Mouse (Mus musculus) lung, adult 18-20 months (tissue): ENCODE data around the gene Gm9508.

Experiments
- DNase-seq, 2 experiments: peaks; one replicate each; pipeline ENCODE4 v3.0.0; 2022; ENCODE audit warnings: mixed read lengths in 2 of 2

Gene Gm9508

DNA sequence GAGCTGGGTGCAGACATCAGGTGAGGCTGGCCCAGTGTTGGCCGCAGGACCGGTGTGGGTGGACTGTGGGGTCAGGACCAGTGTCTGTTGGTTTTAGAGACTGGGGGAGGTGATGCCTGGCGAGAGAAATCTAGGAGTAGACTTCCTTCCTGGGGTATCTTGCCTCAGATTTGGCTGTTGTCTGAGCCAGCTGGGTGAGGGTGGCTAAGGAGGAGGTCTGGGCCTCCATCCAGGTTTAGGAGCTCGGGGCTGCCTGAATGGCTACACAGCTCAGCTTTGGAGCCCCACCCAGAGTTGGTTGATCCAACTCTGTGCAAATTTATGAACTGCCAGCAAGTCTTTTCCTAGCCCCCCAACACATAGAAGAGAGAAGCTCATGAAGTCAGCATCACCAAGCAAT, 29.6 kb downstream of the Gm9508 start:
- no peak for DNase-seq

DNA sequence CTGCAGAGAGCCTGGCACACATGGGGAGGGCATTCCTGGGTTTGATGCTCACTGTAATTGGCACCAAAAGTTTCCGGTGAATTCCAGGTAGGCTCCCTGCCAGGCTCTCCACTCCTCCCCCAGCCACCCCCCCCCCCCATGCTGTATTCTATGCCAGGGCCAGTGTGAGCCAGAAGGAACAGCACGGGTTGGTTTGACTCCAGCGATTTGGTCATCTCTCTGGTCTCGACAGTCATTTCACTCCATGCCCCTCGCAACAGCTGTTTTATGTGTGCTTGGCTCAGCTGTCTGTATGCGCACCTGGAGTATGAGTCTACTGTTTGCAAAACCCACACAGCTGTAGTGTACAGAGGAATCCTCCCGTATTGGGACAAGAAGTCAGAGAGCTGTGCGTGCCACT, 30.7 kb downstream of the Gm9508 start:
- DNase-seq: no peak

DNA sequence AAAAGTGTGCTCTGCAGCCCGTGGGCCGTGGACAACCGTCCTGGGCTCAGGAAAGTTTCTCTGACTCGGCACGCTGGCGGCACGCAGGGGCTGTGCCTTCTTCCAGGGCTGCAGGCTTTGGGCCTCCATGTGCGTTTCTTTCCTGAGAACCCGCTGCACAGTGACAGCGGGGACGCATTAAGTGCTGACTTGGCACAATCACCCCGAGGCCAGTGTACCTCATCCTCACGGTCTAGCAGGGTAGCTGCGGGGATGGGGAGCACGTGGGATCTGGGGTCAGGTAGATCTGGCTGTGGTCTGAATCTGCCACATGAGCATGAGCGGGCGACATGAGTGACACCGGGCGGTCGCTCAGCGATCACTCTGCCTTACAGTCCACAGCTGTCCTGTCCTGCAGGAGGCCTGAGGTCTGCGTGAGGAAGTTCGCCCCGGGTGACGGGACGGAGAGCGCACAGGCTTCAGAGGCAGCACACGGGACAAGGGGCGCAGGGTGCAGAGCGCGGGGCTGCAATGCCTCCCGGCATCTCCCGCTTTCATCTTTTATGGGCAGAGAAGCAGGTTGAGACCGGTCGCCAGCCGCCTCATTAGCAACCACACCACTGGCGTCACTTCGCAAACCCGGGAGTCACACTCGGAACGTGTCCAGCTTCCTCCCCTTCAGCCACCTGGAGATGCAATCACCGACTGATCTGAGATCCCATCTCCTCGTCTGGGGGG, 32.9 kb downstream of the Gm9508 start:
- no peak for DNase-seq

DNA sequence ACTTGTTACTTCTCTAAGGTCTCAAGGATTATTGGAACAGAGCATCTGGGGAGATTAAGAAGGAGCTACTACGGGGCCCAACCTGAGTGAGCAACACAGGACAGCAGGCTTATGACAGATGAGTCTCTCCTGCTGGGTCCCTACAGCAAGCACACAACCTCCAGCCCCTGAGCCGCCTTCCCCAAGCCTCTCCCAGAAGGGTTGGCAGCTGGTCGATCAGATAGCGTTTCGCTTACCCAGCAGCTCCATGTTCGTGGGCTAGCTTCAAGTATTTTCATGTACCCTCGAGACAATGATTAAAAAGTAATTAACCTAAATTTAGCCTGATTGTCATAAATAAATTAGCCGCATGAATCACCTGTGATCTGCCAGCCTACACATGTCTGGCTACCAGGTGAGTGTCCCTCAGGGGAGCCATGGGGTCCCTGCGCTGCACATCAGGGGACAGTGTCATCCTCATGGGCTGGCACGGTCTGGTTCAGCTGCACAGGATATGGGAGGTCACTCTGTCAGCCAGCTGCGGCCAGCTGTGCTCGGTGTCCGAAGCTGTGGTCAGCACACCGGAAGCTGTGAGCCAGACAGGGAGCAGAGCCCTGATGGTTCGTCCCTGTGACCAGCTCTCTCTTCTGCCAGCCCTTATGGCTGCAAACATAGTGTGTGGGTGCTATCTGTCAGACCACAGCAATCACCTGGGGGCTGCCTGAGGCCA, 38.6 kb downstream of the Gm9508 start:
- peak; percentile 29 to 44 for DNase-seq

DNA sequence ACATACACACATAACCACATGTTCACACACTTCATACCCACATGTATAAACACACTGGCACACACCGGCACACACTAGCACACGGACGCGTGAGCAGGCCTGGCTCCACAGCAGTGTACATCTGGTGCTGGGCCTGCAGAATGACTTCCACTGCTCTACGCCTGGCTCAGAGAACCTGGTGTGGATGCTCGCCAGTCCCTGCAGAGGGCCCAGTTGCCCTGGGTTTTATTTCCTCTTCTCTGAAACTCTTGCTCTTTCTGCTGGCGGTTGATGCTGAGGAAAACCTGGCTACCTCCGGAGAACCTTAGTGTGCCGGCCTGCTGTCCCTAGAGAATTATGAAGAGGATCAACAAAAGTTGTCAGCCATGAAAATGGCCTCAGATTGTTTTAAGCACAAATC, 45.0 kb downstream of the Gm9508 start:
- DNase-seq: no peak

DNA sequence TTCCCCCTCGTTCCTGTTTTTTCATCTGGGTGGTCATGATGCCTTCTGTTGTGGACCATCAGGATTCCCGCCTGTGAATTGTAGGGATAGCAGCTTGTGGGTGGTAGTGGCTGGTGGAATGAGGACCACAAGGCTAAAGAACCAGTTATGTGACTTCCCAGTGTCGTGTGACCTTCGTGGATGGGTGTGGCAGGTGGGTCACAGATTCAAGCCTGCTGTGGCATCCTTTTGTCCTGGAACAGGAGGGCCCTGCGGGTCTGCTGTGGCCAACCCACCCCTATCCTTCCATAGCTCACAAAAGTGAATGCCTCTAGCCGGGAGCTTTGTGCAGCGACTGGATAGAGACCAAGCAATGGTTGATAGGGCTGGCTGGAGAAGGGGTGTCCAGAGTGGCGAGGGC, 49.1 kb downstream of the Gm9508 start:
- DNase-seq: no peak

DNA sequence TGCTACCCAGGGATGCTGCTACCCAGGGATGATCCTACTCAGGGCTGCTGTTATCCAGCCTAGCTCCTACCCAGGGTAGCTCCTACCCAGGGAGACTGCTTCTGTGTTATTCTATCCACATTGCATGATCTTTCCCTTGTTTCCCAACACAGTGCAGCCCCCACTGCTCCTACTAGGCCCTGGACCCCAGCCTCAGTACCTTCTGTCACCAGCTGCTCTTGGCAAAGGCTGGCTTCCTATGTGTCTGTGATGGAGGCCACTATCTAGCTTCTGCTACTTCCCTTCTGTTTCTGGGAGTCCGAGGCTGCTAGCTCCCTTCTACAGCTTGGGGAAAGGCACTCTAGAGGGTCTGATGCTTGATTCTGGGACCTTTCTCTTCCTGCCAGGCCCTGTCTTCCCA, 49.6 kb downstream of the Gm9508 start:
- DNase-seq: no peak
